ENCODE assay signal across 20 mouse cellular contexts in genomic region chr17:50229534-50229933, GRCm38 (mm10). TPM values are rescaled to one million over a fixed set of nuclear protein-coding genes. Genes with fewer than 3 reads are reported as not detected.
DNase-seq lines count a peak whose midpoint lies in the region; ATAC-seq lines count a peak whose summit lies in the region.
"Had no signal": no experiment of that assay in that cellular context is flagged by ENCODE, and none has a peak within 500 bp of the region (broad histone marks: within the 10 kb centered on the region; RNA-seq: fewer than 3 reads in every experiment).

No protein-coding gene starts in this region.

- 44% methylated on average over 4 of the region's 4 CpGs for WGBS in heart, embryonic 13.5 days
- 64% methylated on average over 4 of the region's 4 CpGs for WGBS in heart, embryonic 11.5 days (ENCODE audit: insufficient replicate concordance)
- 84% methylated on average over 4 of the region's 4 CpGs for WGBS in midbrain, embryonic 16.5 days
- WGBS in midbrain, embryonic 13.5 days: 88% methylated on average over 4 of the region's 4 CpGs
- 83% methylated on average over 4 of the region's 4 CpGs for WGBS in hindbrain, embryonic 14.5 days

- H3K9me3 ChIP-seq in heart, embryonic 13.5 days: no peaks in the 10 kb centered on the region
- H3K9me3 ChIP-seq in heart, embryonic 11.5 days (replicated peaks; ENCODE audit: control insufficient read depth, low read length): no peaks in the 10 kb centered on the region
- H3K9me3 ChIP-seq in midbrain, embryonic 16.5 days (replicated peaks; ENCODE audit: control insufficient read depth, low read length, poor library complexity, severe bottlenecking): no peaks in the 10 kb centered on the region
- H3K9me3 ChIP-seq in midbrain, embryonic 13.5 days: no peaks in the 10 kb centered on the region
- no peaks in the 10 kb centered on the region for H3K9me3 ChIP-seq in hindbrain, embryonic 14.5 days (ENCODE audit: control insufficient read depth, low read length)
- H3K9me3 ChIP-seq: forebrain, embryonic 15.5 days; liver, embryonic 12.5 days; midbrain, embryonic 10.5 days; neural tube, embryonic 12.5 days had no signal

- DNase-seq in hindbrain, embryonic 14.5 days (ENCODE audit: low spot score): no peak
- DNase-seq in thymus, postnatal 0 days (ENCODE audit: low spot score): no peak
- DNase-seq: adrenal gland, postnatal 25 days; cerebellum, adult 11-12 months; gastrocnemius, postnatal 25 days; heart, postnatal 10 days; kidney, adult 8-10 months; kidney, postnatal 14 days; left cerebral cortex, postnatal 4 days; right cerebral cortex, adult 18-20 months; thymus, adult 2 months had no signal

- peaks cover 13% of the 10 kb centered on the region; the same call in 1 of the 2 replicates for H3K4me1 ChIP-seq in heart, embryonic 13.5 days
- H3K4me1 ChIP-seq in heart, embryonic 11.5 days (ENCODE audit: control insufficient read depth, insufficient read depth, low read length): no peaks in the 10 kb centered on the region
- 0 out of 2 replicates have a peak, but pooled peaks cover 2% of the 10 kb centered on the region for H3K4me1 ChIP-seq in midbrain, embryonic 16.5 days (ENCODE audit: control insufficient read depth, insufficient read depth, low read length)
- H3K4me1 ChIP-seq in midbrain, embryonic 13.5 days (replicated peaks): no peaks in the 10 kb centered on the region
- H3K4me1 ChIP-seq in hindbrain, embryonic 14.5 days (replicated peaks; ENCODE audit: control insufficient read depth, insufficient read depth, low read length): no peaks in the 10 kb centered on the region
- H3K4me1 ChIP-seq: forebrain, embryonic 15.5 days; liver, embryonic 12.5 days; midbrain, embryonic 10.5 days; neural tube, embryonic 12.5 days had no signal

- no peak for ATAC-seq in heart, embryonic 13.5 days (ENCODE audit: extremely low read depth, insufficient number of reproducible peaks, low FRiP score, low TSS enrichment)
- no peak for ATAC-seq in heart, embryonic 11.5 days (replicated peaks; ENCODE audit: insufficient number of reproducible peaks, low FRiP score, low TSS enrichment)
- peak; percentile 27; the same call in 1 of the 2 replicates for ATAC-seq in midbrain, embryonic 16.5 days
- no peak for ATAC-seq in midbrain, embryonic 13.5 days
- ATAC-seq in megakaryocyte-erythroid progenitor cell, adult 5-6 weeks (replicated peaks; ENCODE audit: low FRiP score, low TSS enrichment, poor library complexity, severe bottlenecking): 0 out of 2 replicates have a peak, but pooled peaks have one; percentile 42
- no peak for ATAC-seq in hindbrain, embryonic 14.5 days (ENCODE audit: low FRiP score)
- ATAC-seq: forebrain, embryonic 15.5 days; liver, embryonic 12.5 days had no signal

- H3K4me2 ChIP-seq in heart, embryonic 13.5 days: no peak overlapping the region
- H3K4me2 ChIP-seq in heart, embryonic 11.5 days: no peak overlapping the region
- no peak overlapping the region for H3K4me2 ChIP-seq in midbrain, embryonic 16.5 days (ENCODE audit: low read length)
- H3K4me2 ChIP-seq in midbrain, embryonic 13.5 days (replicated peaks): no peak overlapping the region
- H3K4me2 ChIP-seq in hindbrain, embryonic 14.5 days (replicated peaks): no peak overlapping the region
- H3K4me2 ChIP-seq: forebrain, embryonic 15.5 days; liver, embryonic 12.5 days; neural tube, embryonic 12.5 days had no signal

- no peak overlapping the region for H3K9ac ChIP-seq in heart, embryonic 13.5 days
- no peak overlapping the region for H3K9ac ChIP-seq in heart, embryonic 11.5 days (ENCODE audit: low read depth, low read length)
- no peak overlapping the region for H3K9ac ChIP-seq in midbrain, embryonic 16.5 days (ENCODE audit: low read depth, low read length)
- no peak overlapping the region for H3K9ac ChIP-seq in midbrain, embryonic 13.5 days (replicated peaks)
- H3K9ac ChIP-seq in hindbrain, embryonic 14.5 days: no peak overlapping the region
- H3K9ac ChIP-seq: forebrain, embryonic 15.5 days; liver, embryonic 12.5 days; neural tube, embryonic 12.5 days had no signal

- H3K4me3 ChIP-seq in heart, embryonic 13.5 days: no peak overlapping the region
- H3K4me3 ChIP-seq in heart, embryonic 11.5 days (ENCODE audit: low read depth, low read length): no peak overlapping the region
- no peak overlapping the region for H3K4me3 ChIP-seq in midbrain, embryonic 16.5 days (ENCODE audit: low read depth, low read length)
- H3K4me3 ChIP-seq in midbrain, embryonic 13.5 days (replicated peaks): no peak overlapping the region
- H3K4me3 ChIP-seq in hindbrain, embryonic 14.5 days (replicated peaks; ENCODE audit: low read length): no peak overlapping the region
- H3K4me3 ChIP-seq: forebrain, embryonic 15.5 days; liver, embryonic 12.5 days; midbrain, embryonic 10.5 days; neural tube, embryonic 12.5 days had no signal

- H3K36me3 ChIP-seq in heart, embryonic 13.5 days: no peaks in the 10 kb centered on the region
- H3K36me3 ChIP-seq in heart, embryonic 11.5 days (ENCODE audit: control insufficient read depth, insufficient read depth, low read length): no peaks in the 10 kb centered on the region
- no peaks in the 10 kb centered on the region for H3K36me3 ChIP-seq in midbrain, embryonic 16.5 days (ENCODE audit: control insufficient read depth, insufficient read depth, low read length)
- no peaks in the 10 kb centered on the region for H3K36me3 ChIP-seq in midbrain, embryonic 13.5 days
- no peaks in the 10 kb centered on the region for H3K36me3 ChIP-seq in hindbrain, embryonic 14.5 days (replicated peaks; ENCODE audit: control insufficient read depth, insufficient read depth)
- H3K36me3 ChIP-seq: forebrain, embryonic 15.5 days; liver, embryonic 12.5 days; midbrain, embryonic 10.5 days; neural tube, embryonic 12.5 days had no signal

- H3K27ac ChIP-seq in heart, embryonic 13.5 days (replicated peaks): 0 out of 2 replicates have a peak overlapping the region, but pooled peaks have one; percentile 3
- H3K27ac ChIP-seq in heart, embryonic 11.5 days (ENCODE audit: low read depth, low read length): no peak overlapping the region
- no peak overlapping the region for H3K27ac ChIP-seq in midbrain, embryonic 16.5 days (ENCODE audit: low read length)
- no peak overlapping the region for H3K27ac ChIP-seq in midbrain, embryonic 13.5 days
- H3K27ac ChIP-seq in hindbrain, embryonic 14.5 days: no peak overlapping the region
- H3K27ac ChIP-seq: forebrain, embryonic 15.5 days; liver, embryonic 12.5 days; midbrain, embryonic 10.5 days; neural tube, embryonic 12.5 days had no signal

- H3K27me3 ChIP-seq in heart, embryonic 13.5 days (replicated peaks): no peaks in the 10 kb centered on the region
- no peaks in the 10 kb centered on the region for H3K27me3 ChIP-seq in heart, embryonic 11.5 days (ENCODE audit: control insufficient read depth, insufficient read depth, low read length)
- H3K27me3 ChIP-seq in midbrain, embryonic 16.5 days (ENCODE audit: control insufficient read depth, insufficient read depth, low read depth, low read length): no peaks in the 10 kb centered on the region
- H3K27me3 ChIP-seq in midbrain, embryonic 13.5 days: no peaks in the 10 kb centered on the region
- no peaks in the 10 kb centered on the region for H3K27me3 ChIP-seq in hindbrain, embryonic 14.5 days (ENCODE audit: control insufficient read depth, insufficient read depth, low read length)
- H3K27me3 ChIP-seq: forebrain, embryonic 15.5 days; liver, embryonic 12.5 days; neural tube, embryonic 12.5 days had no signal

RNA-seq across cellular contexts. Expression of gene Rftn1, which starts 39.1 kb away (rescaled TPM):
- polyA plus RNA-seq in heart, embryonic 13.5 days (2015; fragmentation: Nextera tagmentation; extraction: Ambion mirVana): 23.5 and 26.3 TPM in 2 replicates
- 11.2 and 13.8 TPM in 2 replicates for polyA plus RNA-seq in heart, embryonic 11.5 days (2014; fragmentation: Nextera tagmentation; extraction: Ambion mirVana)
- 28.2 and 30.1 TPM in 2 replicates for polyA plus RNA-seq in midbrain, embryonic 16.5 days (2015; fragmentation: Nextera tagmentation; extraction: Ambion mirVana)
- 10.9 and 12.2 TPM in 2 replicates for polyA plus RNA-seq in midbrain, embryonic 13.5 days (2015; fragmentation: Nextera tagmentation; extraction: Ambion mirVana)
- 39.0 and 39.5 TPM in 2 replicates for total RNA-seq in megakaryocyte-erythroid progenitor cell, adult 5-6 weeks (2014; fragmentation: Nextera tagmentation)
- total RNA-seq in megakaryocyte-erythroid progenitor cell, adult 5-6 weeks (2017): 31.1 and 44.6 TPM in 2 replicates
- 21.0 and 23.0 TPM in 2 replicates for polyA plus RNA-seq in hindbrain, embryonic 14.5 days (2014; fragmentation: Nextera tagmentation; extraction: Ambion mirVana)
- 66.5 and 66.6 TPM in 2 replicates for polyA plus RNA-seq in thymus, postnatal 0 days (2015; fragmentation: Nextera tagmentation; extraction: Ambion mirVana)

Comparison
In these comparisons a context has a peak if more than half of its experiments do, and no peak if none do; other contexts are left out.
1. ATAC-seq: peak in midbrain, embryonic 16.5 days (single experiment) and megakaryocyte-erythroid progenitor cell, adult 5-6 weeks (single experiment); none in heart, embryonic 13.5 days (single experiment), heart, embryonic 11.5 days (single experiment), midbrain, embryonic 13.5 days (single experiment) and hindbrain, embryonic 14.5 days (single experiment).